In genomic region chr1:136227870-136228269, GRCm38 (mm10) we compare ENCODE assay signal across 11 mouse cellular contexts. TPM values are rescaled to one million over a fixed set of nuclear protein-coding genes. Genes with fewer than 3 reads are reported as not detected.
DNase-seq lines count a peak whose midpoint lies in the region; ATAC-seq and TF ChIP-seq lines count a peak whose summit lies in the region.
"Had no signal": no experiment of that assay in that cellular context is flagged by ENCODE, and none has a peak within 500 bp of the region (broad histone marks: within the 10 kb centered on the region; RNA-seq: fewer than 3 reads in every experiment).

No protein-coding gene starts in this region.

- intact Hi-C loops in left cerebral cortex, postnatal 4 days (cut with DNase I): no loop called here
- intact Hi-C loops in left cerebral cortex, postnatal 10 days (cut with DNase I): no loop called here

- in situ Hi-C loops in Patski (cut with MboI; ENCODE audit: low pct_unique_long_range_greater_than_20kb): no loop called here

- H3K4me1 ChIP-seq in embryonic facial prominence, embryonic 10.5 days: peaks cover 57% of the 10 kb centered on the region

- POLR2A ChIA-PET in Patski (lab: Charles Lee): no interaction called here

- CTCF ChIA-PET in Patski (lab: Charles Lee): no interaction called here

- no peak overlapping the region for H3K4me3 ChIP-seq in embryonic facial prominence, embryonic 10.5 days
- H3K4me3 ChIP-seq: forebrain, embryonic 12.5 days; hindbrain, embryonic 13.5 days had no signal

- peak overlapping the region; percentile 94; the same call in 1 of the 2 replicates for H3K27ac ChIP-seq in embryonic facial prominence, embryonic 10.5 days (replicated peaks)
- H3K27ac ChIP-seq: hindbrain, embryonic 13.5 days had no signal

- peaks cover 46% of the 10 kb centered on the region for H3K36me3 ChIP-seq in embryonic facial prominence, embryonic 10.5 days (replicated peaks)
- H3K36me3 ChIP-seq: G1E had no signal

- H3K27me3 ChIP-seq in Patski: no peaks in the 10 kb centered on the region
- H3K27me3 ChIP-seq in embryonic facial prominence, embryonic 10.5 days (replicated peaks; ENCODE audit: low read depth, poor library complexity, severe bottlenecking): peaks cover 12% of the 10 kb centered on the region; the same call in 1 of the 2 replicates

- no peak for ATAC-seq in Patski

- DNase-seq in left cerebral cortex, postnatal 4 days: peak; percentile 57
- no peak for DNase-seq in left cerebral cortex, postnatal 10 days (ENCODE audit: extremely low spot score in 1 of 2, low spot score in 2 of 2)
- DNase-seq in Patski (ENCODE audit: low read depth, low spot score): peak; percentile 51
- DNase-seq in embryonic facial prominence, embryonic 10.5 days (ENCODE audit: low spot score): no peak
- DNase-seq in kidney, postnatal 36 days: peak; percentile 94 to 97
- no peak for DNase-seq in urinary bladder, postnatal 10 days (ENCODE audit: low spot score)
- no peak for DNase-seq in c-Kit-positive CD71-positive TER-119-positive erythroid progenitor cells, embryonic 14.5 days (ENCODE audit: low spot score)
- DNase-seq in gastrocnemius, adult 18-20 months (ENCODE audit: low spot score): no peak

- no peak for TF ChIP-seq CTCF in Patski (IDR thresholded peaks at IDR 0.05)

- no peaks in the 10 kb centered on the region for H3K9me3 ChIP-seq in embryonic facial prominence, embryonic 10.5 days
- H3K9me3 ChIP-seq: forebrain, embryonic 12.5 days; G1E; hindbrain, embryonic 13.5 days had no signal

- 74% methylated on average over 4 of the region's 4 CpGs for whole genome bisulfite sequencing in embryonic facial prominence, embryonic 10.5 days

RNA-seq across cellular contexts. Expression of gene Inava, which starts 6.2 kb away (rescaled TPM):
- total RNA-seq in left cerebral cortex, postnatal 4 days (2021): 1 to 10 TPM; 4.8 to 5.9 TPM
- 1 to 10 TPM; 3.7 to 4.4 TPM for total RNA-seq in left cerebral cortex, postnatal 10 days (2021)
- 21.6 TPM for polyA plus RNA-seq in Patski (2021)
- 24.1 and 26.4 TPM in 2 replicates for polyA plus RNA-seq in embryonic facial prominence, embryonic 10.5 days (2016; fragmentation: Nextera tagmentation; extraction: Ambion mirVana)
- not detected for total RNA-seq in gastrocnemius, adult 18-20 months (2021)

RNA-seq across cellular contexts. Expression of gene Mroh3, which starts 15.2 kb away (rescaled TPM):
- 1 to 10 TPM; 1.0 to 1.2 TPM for total RNA-seq in left cerebral cortex, postnatal 4 days (2021)
- total RNA-seq in left cerebral cortex, postnatal 10 days (2021): 1 to 10 TPM in 1 of 2 experiments, under 1 TPM in 1; 0.97 to 1.2 TPM
- polyA plus RNA-seq in Patski (2021): 0.91 TPM
- polyA plus RNA-seq in embryonic facial prominence, embryonic 10.5 days (2016; fragmentation: Nextera tagmentation; extraction: Ambion mirVana): 0.42 and 0.58 TPM in 2 replicates
- not detected for total RNA-seq in gastrocnemius, adult 18-20 months (2021)
- polyA plus RNA-seq: G1E; hindbrain, embryonic 13.5 days had no signal

RNA-seq across cellular contexts. Expression of gene Gpr25, which starts 32.8 kb away (rescaled TPM):
- 10 to 100 TPM; 10.2 to 11.5 TPM for total RNA-seq in left cerebral cortex, postnatal 4 days (2021)
- 1 to 10 TPM; 7.4 to 9.0 TPM for total RNA-seq in left cerebral cortex, postnatal 10 days (2021)
- polyA plus RNA-seq in Patski (2021): not detected
- not detected in 2 replicates for polyA plus RNA-seq in embryonic facial prominence, embryonic 10.5 days (2016; fragmentation: Nextera tagmentation; extraction: Ambion mirVana)
- not detected for total RNA-seq in gastrocnemius, adult 18-20 months (2021)
- total RNA-seq: G1E had no signal
- polyA plus RNA-seq: forebrain, embryonic 12.5 days; G1E had no signal

Comparison
In these comparisons a context has a peak if more than half of its experiments do, and no peak if none do; other contexts are left out.
1. DNase-seq: peak in left cerebral cortex, postnatal 4 days (single experiment), Patski (single experiment) and kidney, postnatal 36 days (2 of 2); none in left cerebral cortex, postnatal 10 days (0 of 2), embryonic facial prominence, embryonic 10.5 days (single experiment), urinary bladder, postnatal 10 days (single experiment), c-Kit-positive CD71-positive TER-119-positive erythroid progenitor cells, embryonic 14.5 days (single experiment) and gastrocnemius, adult 18-20 months (single experiment).
2. RNA of gene Inava, which starts 6.2 kb away (total RNA-seq): 4.8 to 5.9 TPM in left cerebral cortex, postnatal 4 days and 3.7 to 4.4 TPM in left cerebral cortex, postnatal 10 days; not detected in gastrocnemius, adult 18-20 months; every median in the first group is over 4 times any median in the second.
3. RNA of gene Gpr25, which starts 32.8 kb away (total RNA-seq): 10.2 to 11.5 TPM in left cerebral cortex, postnatal 4 days and 7.4 to 9.0 TPM in left cerebral cortex, postnatal 10 days; not detected in gastrocnemius, adult 18-20 months; every median in the first group is over 4 times any median in the second.